Mouse (Mus musculus) hindbrain, embryonic 15.5 days (tissue): ENCODE data around the gene Syngr2. TPM values are rescaled to one million over a fixed set of nuclear protein-coding genes. Genes with fewer than 3 reads are reported as not detected.

ENCODE experiments used
- ATAC-seq: fragments of 200-750 bp; cut with Nextera tagmentation; 2 replicates; pipeline ENCODE4 v1.8.0; 2017; ENCODE audit warnings: low read depth, moderate number of reproducible peaks, moderate TSS enrichment; ENCODE audit not compliant: low FRiP score
- H3K27ac ChIP-seq: fragments of 300-500 bp; sonication (generic); replicated peaks from 2 replicates; pipeline ENCODE4 v1.5.1; 2015; ENCODE audit warnings: mild to moderate bottlenecking, inconsistent platforms
- H3K27me3 ChIP-seq: fragments of 300-500 bp; sonication (generic); 2 replicates; pipeline ENCODE4 v1.6.1; 2015; ENCODE audit warnings: control low read depth, inconsistent platforms
- H3K36me3 ChIP-seq: fragments of 300-500 bp; sonication (generic); 2 replicates; pipeline ENCODE4 v1.6.1; 2015; ENCODE audit warnings: control low read depth, inconsistent platforms
- H3K4me1 ChIP-seq: fragments of 300-500 bp; sonication (generic); replicated peaks from 2 replicates; pipeline ENCODE4 v1.6.1; 2015; ENCODE audit warnings: control low read depth, inconsistent platforms
- H3K4me2 ChIP-seq: fragments of 300-500 bp; sonication (generic); 2 replicates; pipeline ENCODE4 v1.6.1; 2015; ENCODE audit warnings: moderate library complexity, mild to moderate bottlenecking, inconsistent platforms
- H3K4me3 ChIP-seq: fragments of 300-500 bp; sonication (generic); 2 replicates; pipeline ENCODE4 v1.5.1; 2015; ENCODE audit warnings: mild to moderate bottlenecking, inconsistent platforms
- H3K9ac ChIP-seq: fragments of 300-500 bp; sonication (generic); 2 replicates; pipeline ENCODE4 v1.6.1; 2015; ENCODE audit warnings: inconsistent platforms
- H3K9me3 ChIP-seq: fragments of 300-500 bp; sonication (generic); 2 replicates; pipeline ENCODE4 v1.6.1; 2016; ENCODE audit warnings: control low read depth, inconsistent platforms
- WGBS: fragments of 180-500 bp; shearing (Covaris S2); methylation state at CpG from one replicate; pipeline ENCODE4 v1.1.7; 2015; 5-methylcytosine and 5-hydroxymethylcytosine counted together
- polyA plus RNA-seq: library from polyadenylated mRNA; unstranded; fragments of >200 nt; fragmentation: Nextera tagmentation; extraction: Ambion mirVana; gene quantifications from 2 replicates; pipeline ENCODE4 v1.2.1, GENCODE M21; 2015

The Syngr2 gene
- polyA plus RNA-seq, 1 experiment from 2014 or later: 17.2 TPM

GRCm38 (mm10) chr11:117774925-117775324 lies 34.5 kb upstream of the Syngr2 start:
- Histone ChIP-seq H3K4me1 (peaks cover 20% of the 10 kb centered on the region), H3K27me3 (peaks cover 4% of the 10 kb centered on the region; the same call in 1 of the 2 replicates), H3K4me3 (no peak overlapping the region), H3K9ac (no peak overlapping the region), H3K27ac (no peak overlapping the region), H3K36me3 (no peaks in the 10 kb centered on the region), H3K9me3 (no peaks in the 10 kb centered on the region), H3K4me2 (no peak overlapping the region)
- 92% methylated on average over 10 of the region's 10 CpGs for WGBS
- ATAC-seq: no peak

GRCm38 (mm10) chr11:117775540-117775939 lies 33.9 kb upstream of the Syngr2 start:
- 91% methylated on average over 13 of the region's 13 CpGs for WGBS
- no peak overlapping the region for H3K4me2 ChIP-seq
- no peak overlapping the region for H3K4me3 ChIP-seq
- no peaks in the 10 kb centered on the region for H3K9me3 ChIP-seq
- no peak for ATAC-seq
- H3K4me1 ChIP-seq: peaks cover 21% of the 10 kb centered on the region
- H3K27me3 ChIP-seq: peaks cover 11% of the 10 kb centered on the region; the same call in 1 of the 2 replicates
- no peak overlapping the region for H3K27ac ChIP-seq
- no peak overlapping the region for H3K9ac ChIP-seq
- no peaks in the 10 kb centered on the region for H3K36me3 ChIP-seq

GRCm38 (mm10) chr11:117776085-117776792 lies 33.2 kb upstream of the Syngr2 start:
- H3K27me3 ChIP-seq: peaks cover 16% of the 10 kb centered on the region
- H3K36me3 ChIP-seq: no peaks in the 10 kb centered on the region
- H3K27ac ChIP-seq: no peak overlapping the region
- H3K9me3 ChIP-seq: no peaks in the 10 kb centered on the region
- H3K9ac ChIP-seq: no peak overlapping the region
- H3K4me1 ChIP-seq: peaks cover 28% of the 10 kb centered on the region
- 90% methylated on average over 14 of the region's 14 CpGs for WGBS
- no peak for ATAC-seq
- H3K4me3 ChIP-seq: no peak overlapping the region
- no peak overlapping the region for H3K4me2 ChIP-seq

GRCm38 (mm10) chr11:117777111-117777510 lies 32.4 kb upstream of the Syngr2 start:
- Histone ChIP-seq H3K27me3 (peaks cover 24% of the 10 kb centered on the region), H3K9ac (no peak overlapping the region), H3K9me3 (no peaks in the 10 kb centered on the region), H3K27ac (no peak overlapping the region), H3K36me3 (no peaks in the 10 kb centered on the region), H3K4me2 (no peak overlapping the region), H3K4me1 (peaks cover 36% of the 10 kb centered on the region), H3K4me3 (no peak overlapping the region)
- ATAC-seq: no peak
- 87% methylated on average over 5 of the region's 5 CpGs for WGBS

- WGBS: 98% methylated on average over 11 of the region's 11 CpGs
- ATAC-seq: no peak
- H3K27ac ChIP-seq: no peak overlapping the region
- H3K4me3 ChIP-seq: no peak overlapping the region
- H3K4me1 ChIP-seq: peaks cover 40% of the 10 kb centered on the region
- H3K27me3 ChIP-seq: peaks cover 30% of the 10 kb centered on the region
- H3K9ac ChIP-seq: no peak overlapping the region
- no peaks in the 10 kb centered on the region for H3K36me3 ChIP-seq
- H3K9me3 ChIP-seq: no peaks in the 10 kb centered on the region
- H3K4me2 ChIP-seq: no peak overlapping the region
Observed at GRCm38 (mm10) chr11:117778031-117778430, 31.4 kb upstream of the Syngr2 start.

- H3K4me1 ChIP-seq: peaks cover 46% of the 10 kb centered on the region
- peak overlapping the region; percentile 80 for H3K27ac ChIP-seq
- 62% methylated on average over 12 of the region's 12 CpGs for WGBS
- H3K27me3 ChIP-seq: peaks cover 30% of the 10 kb centered on the region
- H3K4me2 ChIP-seq: peak overlapping the region; percentile 53
- no peak overlapping the region for H3K9ac ChIP-seq
- no peaks in the 10 kb centered on the region for H3K9me3 ChIP-seq
- ATAC-seq: no peak
- H3K36me3 ChIP-seq: no peaks in the 10 kb centered on the region
- no peak overlapping the region for H3K4me3 ChIP-seq
Observed at GRCm38 (mm10) chr11:117778851-117779433, 30.5 kb upstream of the Syngr2 start.

- 5% methylated on average over 38 of the region's 38 CpGs for WGBS
- Histone ChIP-seq H3K36me3 (no peaks in the 10 kb centered on the region), H3K9me3 (no peaks in the 10 kb centered on the region), H3K4me1 (peaks cover 46% of the 10 kb centered on the region), H3K27me3 (peaks cover 30% of the 10 kb centered on the region), H3K9ac (peak overlapping the region; percentile 23; the same call in 1 of the 2 replicates), H3K4me2 (peak overlapping the region; percentile 53), H3K4me3 (peak overlapping the region; percentile 30), H3K27ac (peak overlapping the region; percentile 80)
- peak; percentile 69 for ATAC-seq
Observed at GRCm38 (mm10) chr11:117779434-117780198, 29.9 kb upstream of the Syngr2 start.

GRCm38 (mm10) chr11:117780199-117780515 lies 29.3 kb upstream of the Syngr2 start:
- Histone ChIP-seq H3K9me3 (no peaks in the 10 kb centered on the region), H3K4me3 (peak overlapping the region; percentile 30), H3K9ac (peak overlapping the region; percentile 23; the same call in 1 of the 2 replicates), H3K27me3 (peaks cover 30% of the 10 kb centered on the region), H3K36me3 (no peaks in the 10 kb centered on the region), H3K27ac (peak overlapping the region; percentile 80), H3K4me1 (peaks cover 46% of the 10 kb centered on the region), H3K4me2 (peak overlapping the region; percentile 53)
- WGBS: 5% methylated on average over 17 of the region's 17 CpGs
- no peak for ATAC-seq

- H3K27ac ChIP-seq: peak overlapping the region; percentile 52
- no peak for ATAC-seq
- WGBS: 5% methylated on average over 19 of the region's 19 CpGs
Observed at GRCm38 (mm10) chr11:117780582-117781111, 28.8 kb upstream of the Syngr2 start.

GRCm38 (mm10) chr11:117781199-117781821 lies 28.2 kb upstream of the Syngr2 start:
- 23% methylated on average over 18 of the region's 18 CpGs for WGBS
- Histone ChIP-seq H3K27me3 (peaks cover 30% of the 10 kb centered on the region), H3K36me3 (no peaks in the 10 kb centered on the region), H3K9ac (no peak overlapping the region), H3K4me1 (peaks cover 46% of the 10 kb centered on the region), H3K4me3 (no peak overlapping the region), H3K4me2 (peak overlapping the region; percentile 53), H3K27ac (peak overlapping the region; percentile 52), H3K9me3 (no peaks in the 10 kb centered on the region)
- ATAC-seq: no peak

More at GRCm38 (mm10) chr11:117780582-117781111, 28.8 kb upstream of the Syngr2 start:
- H3K4me2 ChIP-seq: peak overlapping the region; percentile 53
- peak overlapping the region; percentile 30 for H3K4me3 ChIP-seq
- H3K27me3 ChIP-seq: peaks cover 30% of the 10 kb centered on the region
- no peaks in the 10 kb centered on the region for H3K9me3 ChIP-seq
- no peaks in the 10 kb centered on the region for H3K36me3 ChIP-seq
- H3K4me1 ChIP-seq: peaks cover 46% of the 10 kb centered on the region
- 0 out of 2 replicates have a peak overlapping the region, but pooled peaks have one; percentile 23 for H3K9ac ChIP-seq

GRCm38 (mm10) chr11:117781993-117782704 lies 27.3 kb upstream of the Syngr2 start, which contains the start of the genes Tmc8 and Tmc6:
TSS of gene Tmc8 (plus strand) at chr11:117782076.
TSS of gene Tmc6 (minus strand) at chr11:117782198.
- Histone ChIP-seq H3K4me2 (peak within 1 kb of the TSS; percentile 54), H3K4me3 (peak within 1 kb of the TSS; percentile 24), H3K9me3 (no peaks in the 10 kb centered on the region), H3K36me3 (no peaks in the 10 kb centered on the region), H3K27me3 (peaks cover 30% of the 10 kb centered on the region), H3K4me1 (peaks cover 46% of the 10 kb centered on the region), H3K9ac (peak within 1 kb of the TSS; percentile 14; the same call in 1 of the 2 replicates), H3K27ac (peak within 1 kb of the TSS; percentile 52)
- 45% methylated on average over 24 of the region's 24 CpGs for WGBS
- ATAC-seq: no peak
